Mouse (Mus musculus) megakaryocyte-erythroid progenitor cell, adult 5-6 weeks (primary cell): ENCODE measurements around the gene Ccdc177. TPM values are rescaled to one million over a fixed set of nuclear protein-coding genes. Genes with fewer than 3 reads are reported as not detected.

Experiments
- total RNA-seq, 2 experiments: library from RNA; stranded (forward) in 1 of 2; stranded (reverse) in 1 of 2; fragments of 200-1000, 215-1000 nt in 1 of 2; fragments of >200 nt in 1 of 2; fragmentation: Nextera tagmentation in 1 of 2; gene quantifications; 2 replicates each; pipeline ENCODE4 v1.2.3; 2014 to 2017

Gene Ccdc177
- total RNA-seq, 2 experiments from 2014 or later = not detected

Other genes with a start within 250 kb of the Ccdc177 start
- not detected in 2 replicates for gene Galnt16, start 242.4 kb downstream of the Ccdc177 start, total RNA-seq (2014; fragmentation: Nextera tagmentation)
- not detected in 2 replicates for gene Galnt16, start 242.4 kb downstream of the Ccdc177 start, total RNA-seq (2017)
- 19.6 and 28.4 TPM in 2 replicates for gene Slc39a9, start 116.8 kb downstream of the Ccdc177 start, total RNA-seq (2014; fragmentation: Nextera tagmentation)
- gene Slc39a9, start 116.8 kb downstream of the Ccdc177 start, total RNA-seq (2017) = 12.7 and 17.5 TPM in 2 replicates
- gene Erh, start 116.3 kb downstream of the Ccdc177 start, total RNA-seq (2014; fragmentation: Nextera tagmentation) = 140 and 158 TPM in 2 replicates
- gene Erh, start 116.3 kb downstream of the Ccdc177 start, total RNA-seq (2017) = 103 and 142 TPM in 2 replicates
- 0.45 TPM in 1 of 2 replicates, not detected in the other for gene Plekhd1, start 68.1 kb downstream of the Ccdc177 start, total RNA-seq (2014; fragmentation: Nextera tagmentation)
- not detected in 2 replicates for gene Plekhd1, start 68.1 kb downstream of the Ccdc177 start, total RNA-seq (2017)
- gene Susd6, start 29.8 kb upstream of the Ccdc177 start, total RNA-seq (2014; fragmentation: Nextera tagmentation) = 26.0 and 27.0 TPM in 2 replicates
- gene Susd6, start 29.8 kb upstream of the Ccdc177 start, total RNA-seq (2017) = 17.3 and 26.4 TPM in 2 replicates
- gene Srsf5, start 184.8 kb upstream of the Ccdc177 start, total RNA-seq (2014; fragmentation: Nextera tagmentation) = 313 and 330 TPM in 2 replicates
- 760 and 1,064 TPM in 2 replicates for gene Srsf5, start 184.8 kb upstream of the Ccdc177 start, total RNA-seq (2017)
- not detected in 2 replicates for gene Slc10a1, start 208.0 kb upstream of the Ccdc177 start, total RNA-seq (2014; fragmentation: Nextera tagmentation)
- 1.8 TPM in 1 of 2 replicates, not detected in the other for gene Slc10a1, start 208.0 kb upstream of the Ccdc177 start, total RNA-seq (2017)